Mouse (Mus musculus): Measurements from ENCODE around the gene Ahdc1. TPM values are rescaled to one million over a fixed set of nuclear protein-coding genes. Genes with fewer than 3 reads are reported as not detected.

Gene Ahdc1
- total RNA-seq, 2 experiments from 2014 or later: 29.3 to 32.8 TPM

- DNase-seq: no peak
Measured at GRCm38 (mm10) chr4:133017597-133018262, 6.7 kb downstream of the Ahdc1 start.

GRCm38 (mm10) chr4:133018263-133018798 lies 7.3 kb downstream of the Ahdc1 start:
- no peak for DNase-seq

- no peak for DNase-seq
Measured at GRCm38 (mm10) chr4:133020721-133021120, 9.7 kb downstream of the Ahdc1 start.

- no peak for DNase-seq
Measured at GRCm38 (mm10) chr4:133021181-133021671, 10.2 kb downstream of the Ahdc1 start.

- DNase-seq: no peak
Measured at GRCm38 (mm10) chr4:133022217-133022616, 11.2 kb downstream of the Ahdc1 start.

- DNase-seq: no peak
Measured at GRCm38 (mm10) chr4:133022954-133023635, 12.0 kb downstream of the Ahdc1 start.

- no peak for DNase-seq
Measured at GRCm38 (mm10) chr4:133023636-133024035, 12.6 kb downstream of the Ahdc1 start.

- no peak for DNase-seq
Measured at GRCm38 (mm10) chr4:133024404-133024803, 13.3 kb downstream of the Ahdc1 start.

- peak; percentile 76 for DNase-seq
Measured at GRCm38 (mm10) chr4:133024969-133025685, 14.1 kb downstream of the Ahdc1 start.

GRCm38 (mm10) chr4:133026272-133026671 lies 15.2 kb downstream of the Ahdc1 start:
- no peak for DNase-seq

- DNase-seq: no peak
Measured at GRCm38 (mm10) chr4:133026826-133027375, 15.8 kb downstream of the Ahdc1 start.

GRCm38 (mm10) chr4:133027721-133028120 lies 16.7 kb downstream of the Ahdc1 start:
- DNase-seq: no peak

- DNase-seq: no peak
Measured at GRCm38 (mm10) chr4:133028193-133028592, 17.1 kb downstream of the Ahdc1 start.

- no peak for DNase-seq
Measured at GRCm38 (mm10) chr4:133028875-133029274, 17.8 kb downstream of the Ahdc1 start.

GRCm38 (mm10) chr4:133032410-133033095 lies 21.5 kb downstream of the Ahdc1 start:
- DNase-seq: no peak

- DNase-seq: no peak
Measured at GRCm38 (mm10) chr4:133034478-133034877, 23.4 kb downstream of the Ahdc1 start.

GRCm38 (mm10) chr4:133035446-133035845 lies 24.4 kb downstream of the Ahdc1 start:
- peak; percentile 51 for DNase-seq

GRCm38 (mm10) chr4:133035946-133036345 lies 24.9 kb downstream of the Ahdc1 start:
- no peak for DNase-seq

GRCm38 (mm10) chr4:133037293-133037692 lies 26.2 kb downstream of the Ahdc1 start:
- no peak for DNase-seq

GRCm38 (mm10) chr4:133037798-133038197 lies 26.7 kb downstream of the Ahdc1 start:
- DNase-seq: no peak

- peak; percentile 74 for DNase-seq
Measured at GRCm38 (mm10) chr4:133038521-133039115, 27.6 kb downstream of the Ahdc1 start.

All from gastrocnemius, postnatal 25 days (tissue).